Mouse (Mus musculus) cerebellum, adult 2 months (tissue): ENCODE measurements around the gene Csgalnact2.

Experiments used
- CTCF ChIP-seq: fragments of 200-500 bp; IDR thresholded peaks from 2 replicates; pipeline ENCODE4 v1.5.1; 2011; ENCODE audit warnings: low read depth, mild to moderate bottlenecking, control low read depth, low read length, moderate library complexity, borderline replicate concordance; ENCODE audit not compliant: insufficient read depth
- POLR2A ChIP-seq: fragments of 200-500 bp; IDR thresholded peaks from 2 replicates; pipeline ENCODE4 v1.6.1; 2011; ENCODE audit warnings: low read length, control low read depth, borderline replicate concordance; ENCODE audit not compliant: insufficient read depth

DNA sequence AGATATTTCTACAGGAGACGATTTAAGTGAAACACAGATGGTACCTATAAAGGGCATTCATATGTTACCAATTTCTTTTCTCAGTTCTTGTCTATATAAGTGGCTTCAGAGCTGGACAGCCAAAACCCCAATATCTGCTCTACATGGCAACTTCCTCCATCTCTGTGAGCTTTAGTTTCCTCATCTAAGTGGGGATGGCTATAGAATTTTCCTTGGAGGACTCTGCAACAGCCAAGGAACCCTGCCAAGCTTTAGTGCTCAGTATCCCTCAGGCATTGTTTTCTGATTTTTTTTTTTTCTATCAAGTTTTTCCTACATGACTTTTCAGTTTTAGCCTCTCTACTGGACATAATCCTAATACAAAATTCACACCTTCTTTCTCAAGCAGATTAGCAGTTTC lies 4.5 kb downstream of the Csgalnact2 start:
- TF ChIP-seq POLR2A (no peak), CTCF (no peak)
